ENCODE assay signal across 22 mouse cellular contexts in the genomic region with DNA sequence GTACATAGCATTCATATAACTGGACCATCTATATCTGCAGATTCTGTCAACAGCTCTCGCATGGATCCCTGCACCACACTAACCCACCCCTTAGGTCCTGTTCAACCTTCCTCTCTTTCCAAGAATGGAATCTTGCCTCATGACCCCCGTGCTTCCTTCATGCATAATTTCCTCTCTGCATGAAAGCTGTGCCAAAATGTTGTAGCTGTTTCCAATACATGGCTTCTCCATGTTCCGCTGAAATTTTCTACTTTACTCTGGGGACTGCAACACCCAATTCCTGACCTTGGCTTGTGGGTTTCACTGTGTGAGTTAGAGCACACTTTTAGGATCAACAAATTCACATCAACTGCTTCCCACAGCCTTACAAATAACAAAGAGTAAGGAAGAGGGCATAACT.
A peak's percentile ranks its signal among the peaks of the same experiment; 100 is the strongest.
DNase-seq lines count a peak whose midpoint lies in the region; ATAC-seq and TF ChIP-seq lines count a peak whose summit lies in the region.
"Had no signal": no experiment of that assay in that cellular context is flagged by ENCODE, and none has a peak within 500 bp of the region (broad histone marks: within the 10 kb centered on the region; RNA-seq: fewer than 3 reads in every experiment).

No protein-coding gene starts in this region.

- no peak for TF ChIP-seq CTCF in gastrocnemius, adult 2 months (IDR thresholded peaks at IDR 0.05)

- no peak for DNase-seq in gastrocnemius, adult 2 months
- DNase-seq in gastrocnemius, postnatal 14 days, result no peak
- peak; percentile 37 for DNase-seq in kidney, adult 9 months
- peak; percentile 56 for DNase-seq in NIH3T3 (ENCODE audit: low read depth)
- DNase-seq: cerebellum, adult 9-10 months; forebrain, postnatal 0 days; right cerebral cortex, adult 18-20 months; thymus, postnatal 36 days had no signal

- peak overlapping the region; percentile 35 for H3K27ac ChIP-seq in gastrocnemius, adult 2 months
- H3K27ac ChIP-seq in kidney, embryonic 16.5 days (ENCODE audit: low read length), result no peak overlapping the region
- no peak overlapping the region for H3K27ac ChIP-seq in heart, embryonic 14.5 days (replicated peaks in 1 of 2; ENCODE audit: control insufficient read depth in 1 of 2, insufficient read depth in 1 of 2, low read depth in 2 of 2, low read length in 2 of 2)
- H3K27ac ChIP-seq: embryonic facial prominence, embryonic 13.5 days; hindbrain, embryonic 15.5 days; intestine, embryonic 15.5 days; limb, embryonic 12.5 days; liver, embryonic 12.5 days; lung, embryonic 15.5 days; macrophage; midbrain, embryonic 13.5 days; neural tube, embryonic 12.5 days had no signal

- H3K9ac ChIP-seq in kidney, embryonic 16.5 days (replicated peaks; ENCODE audit: low read length), result no peak overlapping the region
- H3K9ac ChIP-seq in heart, embryonic 14.5 days (ENCODE audit: low read length), result no peak overlapping the region
- H3K9ac ChIP-seq: embryonic facial prominence, embryonic 13.5 days; forebrain, postnatal 0 days; hindbrain, embryonic 15.5 days; intestine, embryonic 15.5 days; limb, embryonic 12.5 days; liver, embryonic 12.5 days; lung, embryonic 15.5 days; midbrain, embryonic 13.5 days; neural tube, embryonic 12.5 days had no signal

- no peaks in the 10 kb centered on the region for H3K4me1 ChIP-seq in kidney, embryonic 16.5 days (ENCODE audit: insufficient read depth, low read length)
- H3K4me1 ChIP-seq in heart, embryonic 14.5 days (ENCODE audit: control insufficient read depth in 2 of 2, insufficient read depth in 2 of 2, low read length in 2 of 2), result no peaks in the 10 kb centered on the region
- H3K4me1 ChIP-seq: intestine, embryonic 15.5 days; limb, embryonic 12.5 days; liver, embryonic 12.5 days had no signal

- no peak for ATAC-seq in kidney, embryonic 16.5 days (ENCODE audit: low FRiP score, low TSS enrichment)
- ATAC-seq in heart, embryonic 14.5 days (ENCODE audit: insufficient number of reproducible peaks, insufficient read depth, low FRiP score, low read depth), result 0 out of 2 replicates have a peak, but pooled peaks have one; percentile 35
- ATAC-seq in megakaryocyte, adult 5-6 weeks (ENCODE audit: poor library complexity, severe bottlenecking), result no peak
- no peak for ATAC-seq in megakaryocyte-erythroid progenitor cell, adult 5-6 weeks (replicated peaks; ENCODE audit: low FRiP score, low TSS enrichment, poor library complexity, severe bottlenecking)
- ATAC-seq: forebrain, postnatal 0 days; intestine, embryonic 15.5 days; liver, embryonic 12.5 days; midbrain, embryonic 13.5 days had no signal

- no peak overlapping the region for H3K4me2 ChIP-seq in kidney, embryonic 16.5 days (replicated peaks; ENCODE audit: low read depth, low read length)
- H3K4me2 ChIP-seq in heart, embryonic 14.5 days (ENCODE audit: low read length), result no peak overlapping the region
- H3K4me2 ChIP-seq: embryonic facial prominence, embryonic 13.5 days; hindbrain, embryonic 15.5 days; intestine, embryonic 15.5 days; limb, embryonic 12.5 days; liver, embryonic 12.5 days; lung, embryonic 15.5 days; midbrain, embryonic 13.5 days; neural tube, embryonic 12.5 days had no signal

- no peaks in the 10 kb centered on the region for H3K36me3 ChIP-seq in kidney, embryonic 16.5 days (ENCODE audit: insufficient read depth, low read length)
- H3K36me3 ChIP-seq in heart, embryonic 14.5 days (ENCODE audit: control insufficient read depth, insufficient read depth, low read length), result no peaks in the 10 kb centered on the region
- H3K36me3 ChIP-seq: embryonic facial prominence, embryonic 13.5 days; hindbrain, embryonic 15.5 days; intestine, embryonic 15.5 days; limb, embryonic 12.5 days; liver, embryonic 12.5 days; lung, embryonic 15.5 days; midbrain, embryonic 13.5 days; neural tube, embryonic 12.5 days had no signal

- no peaks in the 10 kb centered on the region for H3K27me3 ChIP-seq in kidney, embryonic 16.5 days (ENCODE audit: insufficient read depth, low read length)
- H3K27me3 ChIP-seq in heart, embryonic 14.5 days (ENCODE audit: control insufficient read depth, insufficient read depth, low read length), result no peaks in the 10 kb centered on the region
- H3K27me3 ChIP-seq: CH12.LX; embryonic facial prominence, embryonic 13.5 days; hindbrain, embryonic 15.5 days; intestine, embryonic 15.5 days; limb, embryonic 12.5 days; liver, embryonic 12.5 days; lung, embryonic 15.5 days; midbrain, embryonic 13.5 days; neural tube, embryonic 12.5 days had no signal

- WGBS in kidney, embryonic 16.5 days, result 56% methylated on average over 3 of the region's 3 CpGs
- 62% methylated on average over 3 of the region's 3 CpGs for WGBS in heart, embryonic 14.5 days

- no peaks in the 10 kb centered on the region for H3K9me3 ChIP-seq in kidney, embryonic 16.5 days (ENCODE audit: low read length)
- no peaks in the 10 kb centered on the region for H3K9me3 ChIP-seq in heart, embryonic 14.5 days (ENCODE audit: control insufficient read depth, low read length)
- H3K9me3 ChIP-seq: embryonic facial prominence, embryonic 13.5 days; hindbrain, embryonic 15.5 days; intestine, embryonic 15.5 days; limb, embryonic 12.5 days; liver, embryonic 12.5 days; lung, embryonic 15.5 days; midbrain, embryonic 13.5 days; neural tube, embryonic 12.5 days had no signal

- intact Hi-C loops in gastrocnemius, adult 2 months (cut with DNase I), result no loop called here
- intact Hi-C loops in gastrocnemius, postnatal 14 days (cut with DNase I; ENCODE audit: low total_unique reads), result no loop called here

- no peak overlapping the region for H3K4me3 ChIP-seq in gastrocnemius, adult 2 months
- no peak overlapping the region for H3K4me3 ChIP-seq in kidney, embryonic 16.5 days (ENCODE audit: low read length)
- H3K4me3 ChIP-seq in heart, embryonic 14.5 days (ENCODE audit: control insufficient read depth in 1 of 2, insufficient read depth in 1 of 2, low read depth in 1 of 2, low read length in 2 of 2), result no peak overlapping the region
- H3K4me3 ChIP-seq: embryonic facial prominence, embryonic 13.5 days; hindbrain, embryonic 15.5 days; intestine, embryonic 15.5 days; limb, embryonic 12.5 days; liver, embryonic 12.5 days; lung, embryonic 15.5 days; midbrain, embryonic 13.5 days; neural tube, embryonic 12.5 days had no signal

Comparison
In these comparisons a context has a peak if more than half of its experiments do, and no peak if none do; other contexts are left out.
1. DNase-seq: peak in kidney, adult 9 months (single experiment) and NIH3T3 (single experiment); none in gastrocnemius, adult 2 months (single experiment) and gastrocnemius, postnatal 14 days (single experiment).